Mouse (Mus musculus) megakaryocyte, embryonic 14.5 days (primary cell): ENCODE measurements at regions not wholly inside any gene's neighbourhood (a gene's known extent, or its start where the extent isn't known, plus 50 kb on each side); places are given as distances from the start of the nearest gene placed in this dataset.

Experiments
- FLI1 ChIP-seq: IDR thresholded peaks from 2 replicates; pipeline ENCODE4 v1.6.1; 2012; ENCODE audit warnings: low read length, inconsistent platforms, mixed read lengths
- GATA1 ChIP-seq: IDR thresholded peaks from 3 replicates; pipeline ENCODE4 v1.6.1; 2012; ENCODE audit warnings: mixed read lengths, low read length, inconsistent platforms, borderline replicate concordance

DNA sequence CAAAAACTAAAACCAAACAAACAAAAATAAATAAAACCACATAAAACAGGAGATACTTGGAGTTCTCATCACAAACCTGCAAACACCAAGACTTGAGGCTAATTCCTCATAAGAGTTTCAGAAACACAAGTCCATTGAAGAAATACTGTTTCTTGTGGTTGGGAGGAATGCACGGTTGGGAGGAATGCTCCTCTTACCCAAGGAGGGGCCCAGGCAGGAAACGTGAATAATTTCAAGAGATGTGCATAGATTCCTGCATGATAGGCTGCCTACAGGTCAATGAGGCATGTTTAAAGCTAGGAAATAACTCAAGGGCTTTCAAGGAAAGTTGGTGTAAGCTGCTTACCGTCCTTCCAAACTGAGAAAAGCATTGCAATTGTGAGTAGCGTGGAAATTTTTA lies 243.7 kb downstream of the Fam49a start:
- no peak for TF ChIP-seq GATA1
- no peak for TF ChIP-seq FLI1
